Mouse (Mus musculus): ENCODE results near the gene Il31. TPM values are rescaled to one million over a fixed set of nuclear protein-coding genes. Genes with fewer than 3 reads are reported as not detected.

Gene Il31
- polyA plus RNA-seq, 1 experiment from 2014 or later = 0.17 TPM

GRCm38 (mm10) chr5:123473817-123474216, 15.5 kb downstream of the Il31 start:
- no peak for DNase-seq (ENCODE audit: low spot score)

DNA sequence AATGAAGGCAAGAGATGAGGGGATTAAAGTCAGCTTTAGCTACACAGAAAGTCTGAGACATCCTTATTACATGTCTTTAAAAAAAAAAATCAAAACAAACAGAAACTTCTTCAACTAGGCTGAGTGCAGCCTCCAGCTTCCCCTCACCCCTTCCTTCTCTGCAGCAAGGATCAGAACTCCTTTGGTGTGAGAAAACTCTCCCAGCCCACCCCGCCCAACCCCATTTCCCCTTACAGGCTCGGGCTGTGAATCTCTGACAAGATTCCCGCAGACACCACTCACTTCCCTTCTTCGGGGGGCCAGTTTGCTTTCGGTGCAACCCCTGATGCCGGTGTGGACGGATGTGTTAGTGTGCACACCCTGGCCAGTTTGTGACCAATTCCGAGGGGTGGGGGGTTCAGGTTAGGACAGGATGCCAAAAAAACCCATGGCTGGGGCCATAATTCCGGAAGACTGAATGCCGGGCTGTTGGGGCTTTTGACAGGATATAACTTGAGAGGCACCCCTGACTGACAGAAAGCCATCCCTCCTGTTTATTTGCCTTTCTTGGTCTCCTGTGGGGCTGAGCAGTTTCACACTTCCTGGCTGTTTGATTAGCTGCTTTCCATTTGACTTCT, 18.4 kb downstream of the Il31 start:
- peak; percentile 33 for DNase-seq (ENCODE audit: low spot score)

GRCm38 (mm10) chr5:123464638-123465037, 24.7 kb downstream of the Il31 start:
- no peak for DNase-seq (ENCODE audit: low spot score)

GRCm38 (mm10) chr5:123461420-123461819, 27.9 kb downstream of the Il31 start:
- no peak for DNase-seq (ENCODE audit: low spot score)

DNA sequence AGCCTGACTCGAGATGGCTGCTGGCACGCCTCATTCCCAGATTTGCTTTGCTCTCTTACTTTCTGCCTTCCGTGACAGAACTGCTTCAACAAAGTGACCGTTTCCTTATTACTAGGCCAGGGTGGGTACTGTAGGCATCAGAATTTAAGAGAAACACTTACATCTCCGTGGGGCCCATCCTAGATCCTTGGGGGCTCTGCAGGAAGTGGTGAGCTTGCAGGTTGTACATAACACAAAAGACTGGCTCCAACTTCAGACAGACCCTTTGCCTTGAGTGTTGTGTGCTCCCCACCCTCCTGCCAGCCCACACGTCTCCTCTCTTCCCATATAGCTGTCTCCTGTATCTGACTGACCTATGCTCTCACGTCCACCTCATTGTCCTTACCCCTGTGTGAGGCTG, 37.4 kb downstream of the Il31 start:
- DNase-seq (ENCODE audit: low spot score) = peak; percentile 65

DNA sequence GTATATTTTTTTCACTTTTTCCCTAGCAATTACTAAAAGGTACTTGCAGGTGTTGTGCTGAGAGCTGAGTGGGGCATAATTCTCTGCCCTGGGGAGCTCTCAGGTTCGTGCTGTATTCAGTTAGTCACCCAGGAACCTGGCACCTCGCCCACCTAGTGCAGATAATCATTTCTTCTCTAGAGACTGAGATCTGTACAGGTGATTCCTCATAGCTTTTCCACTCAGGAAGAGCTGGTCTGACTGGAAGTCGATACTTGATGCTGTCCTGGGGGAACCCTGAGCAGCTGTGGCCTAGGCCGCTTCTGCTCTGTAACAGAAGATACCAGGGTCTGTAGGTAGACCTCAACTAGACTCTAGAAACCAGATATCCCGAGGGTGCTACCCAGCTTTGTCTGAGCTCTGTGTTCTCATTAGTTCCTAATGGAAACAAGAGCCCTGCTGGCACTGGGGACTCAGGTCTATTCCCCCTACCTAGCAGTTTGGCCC, 44.4 kb downstream of the Il31 start:
- no peak for DNase-seq (ENCODE audit: low spot score)

DNA sequence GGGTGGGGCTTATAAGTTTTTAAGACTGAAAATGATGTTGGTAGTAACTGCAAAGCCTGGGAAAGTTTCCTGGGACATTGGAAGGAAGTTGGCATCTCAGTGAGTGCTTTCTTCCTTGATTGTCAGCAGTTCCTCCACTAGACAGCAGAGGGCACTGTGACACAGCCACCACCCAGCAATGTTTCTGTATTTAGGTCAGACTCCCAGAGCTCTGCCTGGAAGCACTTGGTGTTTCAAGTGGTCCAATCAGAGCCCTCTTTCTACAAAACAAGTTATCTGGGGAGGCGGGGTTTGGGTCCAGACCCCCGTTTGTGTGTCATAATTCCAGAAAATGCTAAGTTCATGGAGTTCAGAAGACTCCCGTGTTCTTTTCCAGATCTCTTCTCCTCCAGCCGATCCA, 45.2 kb downstream of the Il31 start:
- DNase-seq (ENCODE audit: low spot score) = peak; percentile 77

GRCm38 (mm10) chr5:123442283-123442682, 47.0 kb downstream of the Il31 start:
- no peak for DNase-seq (ENCODE audit: low spot score)

- DNase-seq (ENCODE audit: low spot score) = no peak
These were observed 48.6 kb downstream of the Il31 start for GRCm38 (mm10) chr5:123440664-123441063.

DNA sequence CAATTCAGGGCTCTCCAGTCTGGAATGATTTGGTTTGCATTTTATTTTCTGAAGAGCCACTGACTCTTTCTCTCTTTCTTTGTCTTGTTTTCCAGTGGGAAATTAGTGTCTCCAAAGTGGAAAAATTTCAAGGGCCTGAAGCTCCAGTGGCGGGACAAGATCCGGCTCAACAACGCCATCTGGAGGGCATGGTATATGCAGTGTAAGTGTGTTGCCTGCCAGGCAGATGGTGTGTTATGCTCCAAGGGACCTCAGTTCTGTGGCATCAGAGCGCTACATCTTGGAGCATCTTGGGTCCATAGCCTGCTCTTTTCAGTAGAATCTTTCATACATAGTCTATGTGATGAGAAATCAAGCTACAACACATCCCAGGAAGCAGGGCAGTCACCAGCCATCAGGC, 49.3 kb downstream of the Il31 start:
- DNase-seq (ENCODE audit: low spot score) = no peak

- no peak for DNase-seq (ENCODE audit: low spot score)
These were observed 50.0 kb downstream of the Il31 start for GRCm38 (mm10) chr5:123439312-123439711.

GRCm38 (mm10) chr5:123438381-123438780, 50.9 kb downstream of the Il31 start:
- DNase-seq (ENCODE audit: low spot score) = no peak

DNA sequence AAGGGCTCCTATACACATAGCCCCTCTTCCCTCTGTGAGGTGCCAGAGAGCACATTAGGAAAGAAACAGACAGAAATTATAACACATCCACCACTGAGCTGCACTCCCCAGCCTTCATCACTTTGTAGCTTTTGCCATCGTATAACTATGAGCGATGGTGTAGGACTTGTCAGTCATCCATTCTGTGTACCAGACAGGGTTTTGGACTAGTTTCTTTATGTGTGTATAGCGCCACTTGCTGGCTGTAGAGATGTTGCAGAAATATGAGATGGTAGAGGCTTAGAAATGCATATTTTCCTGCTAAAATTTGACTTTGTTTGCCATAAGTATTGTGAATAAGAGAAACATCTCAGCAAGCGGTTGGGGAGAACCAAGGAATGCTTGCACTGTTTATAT, 52.5 kb downstream of the Il31 start:
- peak; percentile 75 for DNase-seq (ENCODE audit: low spot score)

GRCm38 (mm10) chr5:123436071-123436779, 53.1 kb downstream of the Il31 start:
- peak; percentile 9 for DNase-seq (ENCODE audit: low spot score)

DNA sequence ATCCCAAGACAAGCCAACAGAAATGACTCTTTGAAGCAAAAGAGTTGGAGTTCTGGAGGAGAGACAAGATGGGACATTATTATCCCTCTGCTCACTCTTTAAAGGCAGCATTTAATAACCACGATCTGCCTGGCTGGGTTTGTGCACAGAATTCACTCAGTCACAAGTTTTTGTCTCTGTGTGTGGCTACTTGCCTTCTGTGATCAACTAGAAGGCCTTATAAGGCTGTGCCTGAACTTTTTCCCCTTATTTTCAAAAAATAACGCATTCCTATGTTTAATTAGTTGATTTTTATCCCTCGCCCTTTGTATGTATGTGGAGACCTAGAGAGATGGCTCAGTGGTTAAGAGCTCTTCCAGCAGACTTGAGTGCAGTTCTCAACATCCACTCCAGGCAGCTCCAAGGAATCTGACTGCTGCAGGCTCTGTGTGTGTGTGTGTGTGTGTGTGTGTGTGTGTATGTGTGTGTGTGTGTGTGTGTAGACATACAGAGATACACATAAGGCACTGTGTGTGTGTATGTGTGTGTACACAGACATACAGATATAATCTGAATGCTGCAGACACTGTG, 56.9 kb downstream of the Il31 start:
- no peak for DNase-seq (ENCODE audit: low spot score)

DNA sequence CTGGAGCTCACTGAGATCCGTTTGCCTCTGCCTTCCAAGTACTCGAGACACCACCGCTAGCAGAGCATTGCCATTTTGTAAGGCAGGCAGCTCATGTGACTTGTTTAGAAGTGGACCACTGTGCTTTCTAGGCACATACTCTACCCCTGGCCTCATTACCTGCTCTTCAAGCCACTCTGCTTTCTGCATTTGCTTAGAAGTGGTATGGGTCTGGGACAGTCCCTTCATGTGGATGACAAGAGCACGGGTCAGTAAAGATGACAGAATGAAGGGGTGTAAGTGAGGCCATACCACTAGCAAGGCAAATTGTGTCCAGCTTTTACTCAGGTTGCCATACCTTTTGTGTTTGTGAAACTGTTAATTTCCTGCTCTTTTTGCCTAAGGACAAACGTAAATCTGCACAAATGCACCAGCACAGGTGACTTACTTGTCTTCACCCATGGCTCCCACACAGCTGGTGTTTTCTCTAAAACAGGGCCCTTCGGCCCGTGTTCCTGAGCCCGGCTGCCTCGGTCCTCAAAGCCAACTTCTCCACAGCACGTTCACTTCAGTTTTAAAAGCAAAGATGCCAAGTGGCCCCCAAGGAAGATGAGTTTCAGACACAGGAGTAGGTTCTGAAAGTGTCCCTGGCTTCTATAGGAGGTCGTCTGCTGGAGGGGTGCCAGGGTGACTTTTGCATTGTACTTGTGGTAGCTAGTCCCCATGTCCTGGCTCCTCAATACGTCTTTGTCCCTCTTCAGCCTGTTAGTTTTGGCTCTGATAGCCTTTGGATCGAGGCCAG, 57.6 kb downstream of the Il31 start:
- no peak for DNase-seq (ENCODE audit: low spot score)

Small RNA genes lying within 50 kb of the gene (microRNA-seq; reads per million reads assigned to microRNA genes)
- 1.2 reads per million for gene Mir7647 (ENCODE audit: borderline number of aligned reads)

Other genes with a start within 250 kb of the Il31 start
- 0.36 and 0.56 TPM in 2 replicates for gene Wdr66, start 237.4 kb downstream of the Il31 start, polyA plus RNA-seq (2015; fragmentation: Nextera tagmentation; extraction: Ambion mirVana)
- gene Bcl7a, start 145.7 kb downstream of the Il31 start, polyA plus RNA-seq (2015; fragmentation: Nextera tagmentation; extraction: Ambion mirVana) = 17.6 and 21.5 TPM in 2 replicates
- 7.3 and 8.2 TPM in 2 replicates for gene Mlxip, start 94.7 kb downstream of the Il31 start, polyA plus RNA-seq (2015; fragmentation: Nextera tagmentation; extraction: Ambion mirVana)
- gene Lrrc43, start 184 bp downstream of the Il31 start, polyA plus RNA-seq (2015; fragmentation: Nextera tagmentation; extraction: Ambion mirVana) = 0.09 and 0.10 TPM in 2 replicates
- 0.42 and 0.48 TPM in 2 replicates for gene B3gnt4, start 21.0 kb upstream of the Il31 start, polyA plus RNA-seq (2015; fragmentation: Nextera tagmentation; extraction: Ambion mirVana)
- gene Diablo, start 34.7 kb upstream of the Il31 start, polyA plus RNA-seq (2015; fragmentation: Nextera tagmentation; extraction: Ambion mirVana) = 131 and 139 TPM in 2 replicates
- gene Gm49027, start 36.0 kb upstream of the Il31 start, polyA plus RNA-seq (2015; fragmentation: Nextera tagmentation; extraction: Ambion mirVana) = 0.21 TPM in 1 of 2 replicates, not detected in the other
- gene Vps33a, start 83.5 kb upstream of the Il31 start, polyA plus RNA-seq (2015; fragmentation: Nextera tagmentation; extraction: Ambion mirVana) = 20.7 and 23.0 TPM in 2 replicates
- gene Clip1, start 195.1 kb upstream of the Il31 start, polyA plus RNA-seq (2015; fragmentation: Nextera tagmentation; extraction: Ambion mirVana) = 30.6 and 33.7 TPM in 2 replicates
- 83.8 and 86.3 TPM in 2 replicates for gene Zcchc8, start 231.6 kb upstream of the Il31 start, polyA plus RNA-seq (2015; fragmentation: Nextera tagmentation; extraction: Ambion mirVana)